Mouse (Mus musculus) forebrain, embryonic 14.5 days (tissue): ENCODE results near the gene Arid1b. TPM values are rescaled to one million over a fixed set of nuclear protein-coding genes. Genes with fewer than 3 reads are reported as not detected.

ENCODE experiments used
- ATAC-seq: fragments of 200-750 bp; cut with Nextera tagmentation; 2 replicates; pipeline ENCODE4 v1.8.0; 2017; ENCODE audit warnings: mild to moderate bottlenecking, moderate library complexity
- DNase-seq: peaks from one replicate; pipeline ENCODE4 v3.0.0-alpha.2; 2015; ENCODE audit warnings: low spot score
- H3K27ac ChIP-seq: fragments of 300-500 bp; sonication (generic); 2 replicates; pipeline ENCODE4 v1.5.1; 2014; ENCODE audit warnings: low read depth, mild to moderate bottlenecking, control low read depth, low read length, moderate library complexity
- H3K27me3 ChIP-seq: fragments of 300-500 bp; sonication (generic); replicated peaks from 2 replicates; pipeline ENCODE4 v1.6.1; 2014; ENCODE audit warnings: low read length, control low read depth, mixed read lengths; ENCODE audit not compliant: control insufficient read depth, insufficient read depth
- H3K36me3 ChIP-seq: fragments of 300-500 bp; sonication (generic); 2 replicates; pipeline ENCODE4 v1.6.1; 2014; ENCODE audit warnings: low read length, control low read depth; ENCODE audit not compliant: control insufficient read depth, insufficient read depth
- H3K4me1 ChIP-seq: fragments of 300-500 bp; sonication (generic); 2 replicates; pipeline ENCODE4 v1.6.1; 2014; ENCODE audit warnings: antibody characterized with exemption, low read length, control low read depth; ENCODE audit not compliant: control insufficient read depth, insufficient read depth
- H3K4me2 ChIP-seq: fragments of 300-500 bp; sonication (generic); 2 replicates; pipeline ENCODE4 v1.6.1; 2014; ENCODE audit warnings: mild to moderate bottlenecking, control low read depth, low read length
- H3K4me3 ChIP-seq: fragments of 300-500 bp; sonication (generic); 2 replicates; pipeline ENCODE4 v1.5.1; 2014; ENCODE audit warnings: low read depth, low read length, control low read depth
- H3K9ac ChIP-seq: fragments of 300-500 bp; sonication (generic); 2 replicates; pipeline ENCODE4 v1.6.1; 2014; ENCODE audit warnings: mild to moderate bottlenecking, low read length, control low read depth, moderate library complexity
- H3K9me3 ChIP-seq: fragments of 300-500 bp; sonication (generic); replicated peaks from 2 replicates; pipeline ENCODE4 v1.6.1; 2016; ENCODE audit warnings: low read length, control low read depth, mixed read lengths; ENCODE audit not compliant: control insufficient read depth
- WGBS: fragments of 180-500 bp; shearing (Covaris S2); extraction: QIAGEN DNeasy Blood & Tissue Kit; methylation state at CpG from one replicate; pipeline ENCODE4 v1.1.7; 2014; 5-methylcytosine and 5-hydroxymethylcytosine counted together
- polyA plus RNA-seq: library from polyadenylated mRNA; unstranded; fragments of >200 nt; fragmentation: Nextera tagmentation; extraction: Ambion mirVana; gene quantifications from 2 replicates; pipeline ENCODE4 v1.2.1, GENCODE M21; 2014

Gene Arid1b
- polyA plus RNA-seq, 1 experiment from 2014 or later, result 11.1 TPM

DNA sequence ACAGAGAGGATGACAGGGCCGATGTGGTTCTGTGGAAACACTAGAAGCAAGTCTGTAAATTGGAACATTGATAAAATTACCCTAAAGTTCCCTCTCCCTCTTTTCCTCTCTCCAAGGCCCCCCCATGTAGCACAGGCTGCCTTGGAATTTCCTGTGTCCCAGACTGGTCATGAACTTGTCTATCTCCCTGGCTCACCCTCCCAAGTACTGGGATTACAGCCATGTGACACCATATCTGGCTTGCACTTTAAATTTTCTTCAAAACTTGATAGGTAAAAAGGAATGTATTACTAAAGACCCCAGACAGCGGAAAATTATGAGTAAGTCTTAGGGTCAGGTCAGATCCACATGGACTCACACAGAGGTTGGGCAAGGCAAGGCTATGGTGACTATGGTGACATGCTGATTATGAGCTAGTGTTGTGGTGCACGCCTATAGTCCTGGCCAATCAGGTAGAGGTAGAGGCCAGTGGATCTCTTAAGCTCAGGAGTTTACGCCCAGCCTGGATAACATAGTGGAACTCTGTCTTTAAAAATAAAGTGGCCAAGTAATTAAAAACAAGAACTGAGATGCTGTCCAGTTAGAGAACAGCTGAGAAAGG is 185.9 kb downstream of the Arid1b start:
- Histone ChIP-seq H3K4me1 (peaks cover 11% of the 10 kb centered on the region), H3K9ac (no peak overlapping the region), H3K4me2 (no peak overlapping the region), H3K9me3 (no peaks in the 10 kb centered on the region), H3K4me3 (no peak overlapping the region), H3K27me3 (no peaks in the 10 kb centered on the region), H3K27ac (no peak overlapping the region), H3K36me3 (no peaks in the 10 kb centered on the region)
- no peak for ATAC-seq
- DNase-seq, result no peak
- WGBS, result 88% methylated on average over 4 of the region's 4 CpGs

DNA sequence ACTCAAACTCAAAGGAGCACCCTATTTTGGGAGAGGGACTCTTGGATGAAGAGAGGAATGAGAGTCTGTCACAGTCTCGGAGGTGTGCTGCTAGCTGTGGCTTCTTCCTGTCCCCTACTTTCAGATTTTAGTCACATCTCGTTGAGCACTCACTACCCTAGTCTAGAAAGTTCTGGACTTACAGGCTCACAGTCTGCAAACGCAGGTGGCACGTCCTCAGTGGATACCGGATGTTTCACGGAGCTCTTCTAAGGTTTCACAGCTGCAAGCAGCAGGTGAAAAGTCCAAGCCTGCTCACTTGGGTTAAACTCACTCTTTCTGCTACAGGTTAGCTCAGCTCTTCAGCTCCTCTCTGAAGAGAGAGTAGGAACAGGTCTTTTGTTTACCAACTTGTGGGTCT is 186.8 kb downstream of the Arid1b start:
- Histone ChIP-seq H3K9me3 (no peaks in the 10 kb centered on the region), H3K9ac (no peak overlapping the region), H3K4me3 (no peak overlapping the region), H3K4me1 (peaks cover 11% of the 10 kb centered on the region), H3K4me2 (no peak overlapping the region), H3K27me3 (no peaks in the 10 kb centered on the region), H3K27ac (no peak overlapping the region), H3K36me3 (no peaks in the 10 kb centered on the region)
- no peak for ATAC-seq
- 86% methylated on average over 6 of the region's 6 CpGs for WGBS
- DNase-seq, result no peak

DNA sequence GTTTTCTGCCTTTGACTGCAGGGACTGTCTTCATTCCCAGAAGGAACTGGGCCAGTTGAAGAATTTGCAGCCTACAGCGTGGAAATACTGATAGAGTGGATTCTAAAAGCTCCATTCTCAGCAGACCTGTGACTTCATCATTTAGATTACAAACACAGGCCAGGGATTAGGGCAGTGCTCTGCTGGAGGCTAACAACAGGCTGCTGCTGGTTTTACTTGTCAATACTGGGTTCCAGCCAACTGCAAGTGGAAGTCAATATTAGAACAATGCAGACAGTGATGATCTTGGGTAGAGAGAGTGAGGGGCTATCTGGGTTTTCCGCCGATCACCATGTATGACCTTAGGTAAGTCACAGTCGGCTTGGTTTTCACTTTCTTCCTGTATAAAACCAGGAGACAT is 188.4 kb downstream of the Arid1b start:
- Histone ChIP-seq H3K27ac (no peak overlapping the region), H3K9ac (no peak overlapping the region), H3K9me3 (no peaks in the 10 kb centered on the region), H3K4me2 (no peak overlapping the region), H3K4me3 (no peak overlapping the region), H3K4me1 (peaks cover 11% of the 10 kb centered on the region), H3K27me3 (no peaks in the 10 kb centered on the region), H3K36me3 (no peaks in the 10 kb centered on the region)
- 79% methylated on average over 4 of the region's 4 CpGs for whole genome bisulfite sequencing
- ATAC-seq, result no peak
- DNase-seq, result no peak

DNA sequence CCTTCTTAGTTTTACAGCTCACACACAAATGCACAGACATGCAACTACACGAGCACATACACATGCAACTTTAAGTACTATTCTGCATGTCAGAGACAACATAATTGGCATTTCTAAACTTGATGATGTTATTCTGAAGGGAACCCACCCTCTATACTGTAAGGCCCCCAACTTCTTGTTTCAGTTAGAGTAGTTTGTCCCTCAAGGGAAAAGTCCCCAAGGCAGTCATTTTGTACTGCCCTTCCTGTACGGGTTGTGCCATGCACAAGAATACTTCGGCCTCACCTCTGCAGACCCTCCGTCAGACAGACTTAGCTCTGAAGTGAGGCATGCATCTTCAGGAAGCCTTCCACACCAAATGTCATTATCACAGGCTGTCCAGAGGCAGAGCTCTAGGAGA is 191.4 kb downstream of the Arid1b start:
- Histone ChIP-seq H3K27ac (no peak overlapping the region), H3K9ac (no peak overlapping the region), H3K4me1 (peaks cover 14% of the 10 kb centered on the region), H3K36me3 (no peaks in the 10 kb centered on the region), H3K4me2 (no peak overlapping the region), H3K4me3 (no peak overlapping the region), H3K9me3 (no peaks in the 10 kb centered on the region), H3K27me3 (no peaks in the 10 kb centered on the region)
- 85% methylated on average over 4 of the region's 4 CpGs for WGBS
- DNase-seq, result no peak
- no peak for ATAC-seq

DNA sequence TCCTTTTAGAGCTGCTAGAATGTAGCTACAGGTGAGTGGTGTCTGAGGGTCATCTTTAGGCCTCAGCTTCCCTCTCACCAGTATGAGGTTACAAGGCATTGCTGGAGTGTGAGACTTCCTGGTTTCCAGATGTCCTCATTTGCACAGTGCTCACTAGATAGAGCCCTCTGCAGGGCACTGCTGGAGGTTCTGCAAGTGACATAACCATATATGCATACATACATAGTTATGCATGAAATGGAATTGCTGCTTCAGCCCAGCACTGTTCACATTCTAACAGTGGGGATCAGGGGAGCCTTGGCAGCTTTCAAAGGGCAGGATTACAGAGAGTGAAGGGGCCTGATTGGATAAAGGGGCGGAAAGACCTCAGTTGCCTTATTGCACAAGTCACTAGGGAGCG is 193.4 kb downstream of the Arid1b start:
- no peaks in the 10 kb centered on the region for H3K9me3 ChIP-seq
- no peak for ATAC-seq
- H3K9ac ChIP-seq, result no peak overlapping the region
- no peaks in the 10 kb centered on the region for H3K36me3 ChIP-seq
- no peak overlapping the region for H3K27ac ChIP-seq
- H3K4me1 ChIP-seq, result peaks cover 10% of the 10 kb centered on the region
- WGBS, result 39% methylated on average over 2 of the region's 2 CpGs
- no peak for DNase-seq
- no peaks in the 10 kb centered on the region for H3K27me3 ChIP-seq
- no peak overlapping the region for H3K4me2 ChIP-seq
- no peak overlapping the region for H3K4me3 ChIP-seq

DNA sequence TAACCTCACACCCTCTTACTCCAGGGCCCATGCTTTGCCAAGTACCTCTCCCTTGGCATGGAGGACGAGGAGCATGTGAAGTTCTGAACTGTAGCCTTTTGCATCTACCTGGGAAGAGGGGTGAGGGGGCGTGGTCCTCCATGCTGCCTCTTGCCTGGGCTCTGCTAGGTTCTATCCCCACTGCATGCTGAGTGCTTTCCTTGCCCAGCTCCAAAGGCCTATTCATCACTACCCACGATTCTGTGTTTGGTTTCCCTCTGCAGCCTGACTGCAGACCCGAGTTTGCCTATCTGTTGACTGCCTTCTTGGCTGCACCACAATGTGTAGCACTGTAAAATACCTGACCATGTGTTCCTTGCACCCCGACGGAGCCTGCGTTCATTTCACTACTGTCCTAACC is 194.3 kb downstream of the Arid1b start:
- Histone ChIP-seq H3K4me2 (no peak overlapping the region), H3K27ac (no peak overlapping the region), H3K9me3 (no peaks in the 10 kb centered on the region), H3K9ac (no peak overlapping the region), H3K36me3 (no peaks in the 10 kb centered on the region), H3K4me1 (peaks cover 10% of the 10 kb centered on the region), H3K4me3 (no peak overlapping the region), H3K27me3 (no peaks in the 10 kb centered on the region)
- no peak for ATAC-seq
- WGBS, result 69% methylated on average over 7 of the region's 7 CpGs
- no peak for DNase-seq

DNA sequence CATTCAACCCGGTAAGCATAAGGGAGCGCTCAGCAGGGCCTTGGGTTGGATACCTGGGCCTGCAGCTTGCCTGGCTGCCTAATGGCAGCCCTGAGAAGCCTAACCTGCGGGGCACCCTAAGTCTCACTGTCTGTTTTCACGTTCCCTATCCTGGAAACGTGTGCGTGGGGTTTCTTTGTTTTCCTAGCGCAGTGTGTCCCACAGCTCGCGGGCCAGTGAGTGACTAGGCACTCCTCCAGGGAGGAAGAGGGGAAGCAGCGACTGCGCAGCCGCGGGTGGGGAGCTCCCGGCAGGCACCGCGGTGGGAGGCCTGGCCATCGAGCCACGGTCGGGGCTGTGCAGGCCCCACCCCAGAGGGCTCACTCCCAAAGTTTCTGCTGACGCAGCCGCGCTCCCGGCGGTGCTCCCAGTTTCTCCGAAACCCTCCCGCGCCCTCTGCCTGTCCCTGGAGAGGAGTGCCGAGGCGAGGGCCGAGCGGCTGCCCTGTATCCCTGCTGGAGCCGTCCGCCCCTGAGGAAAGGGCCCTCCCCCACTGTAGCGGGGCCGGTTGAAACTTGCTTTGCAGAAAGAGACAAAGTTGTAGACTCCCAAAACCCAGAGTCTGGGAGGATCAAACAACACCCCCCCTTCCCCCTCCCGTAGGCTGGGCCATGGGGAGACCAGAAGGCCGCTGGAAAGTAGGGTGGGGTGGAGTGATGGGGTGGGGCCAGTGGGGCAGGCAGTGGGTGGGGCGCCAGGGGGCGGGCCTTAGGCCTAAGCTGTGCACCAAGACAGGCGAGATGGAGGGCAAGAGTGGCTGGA is 195.6 kb downstream of the Arid1b start:
- no peaks in the 10 kb centered on the region for H3K27me3 ChIP-seq
- DNase-seq (peak; percentile 94), ATAC-seq (peak; percentile 97)
- H3K4me2 ChIP-seq, result peak overlapping the region; percentile 72
- 1% methylated on average over 36 of the region's 40 CpGs for whole genome bisulfite sequencing
- peak overlapping the region; percentile 73 for H3K9ac ChIP-seq
- peaks cover 5% of the 10 kb centered on the region; the same call in 1 of the 2 replicates for H3K4me1 ChIP-seq
- H3K27ac ChIP-seq, result peak overlapping the region; percentile 94
- no peaks in the 10 kb centered on the region for H3K9me3 ChIP-seq
- no peaks in the 10 kb centered on the region for H3K36me3 ChIP-seq
- peak overlapping the region; percentile 45 for H3K4me3 ChIP-seq

DNA sequence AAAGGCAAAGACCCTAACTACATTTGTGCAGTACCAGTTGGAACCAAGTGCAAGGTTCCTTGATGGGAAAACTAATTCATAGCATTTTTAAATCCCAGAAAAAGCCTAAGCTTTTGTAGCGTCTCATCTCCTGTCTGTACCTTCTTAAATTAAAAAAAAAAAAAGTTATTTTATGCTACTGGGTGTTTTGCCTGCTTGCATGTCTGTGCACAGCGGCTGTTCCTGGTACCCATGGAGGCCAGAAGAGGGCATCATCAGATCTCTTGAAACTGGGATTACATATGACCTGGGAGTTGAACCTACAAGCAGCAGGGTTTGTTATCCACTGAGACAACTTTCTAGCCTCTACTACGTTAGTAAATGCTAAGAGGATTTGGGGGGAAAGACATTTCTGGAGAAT is 196.2 kb downstream of the Arid1b start:
- Histone ChIP-seq H3K4me3 (peak overlapping the region; percentile 45), H3K9ac (peak overlapping the region; percentile 73; the same call in 1 of the 2 replicates), H3K4me2 (peak overlapping the region; percentile 72), H3K4me1 (peaks cover 5% of the 10 kb centered on the region; the same call in 1 of the 2 replicates), H3K27me3 (no peaks in the 10 kb centered on the region), H3K27ac (peak overlapping the region; percentile 94; the same call in 1 of the 2 replicates), H3K36me3 (no peaks in the 10 kb centered on the region), H3K9me3 (no peaks in the 10 kb centered on the region)
- DNase-seq (peak; percentile 31), ATAC-seq (no peak)
- WGBS, result 23% methylated on average over 3 of the region's 3 CpGs
